17 mouse cellular contexts compared by ENCODE assay signal in the genomic region with DNA sequence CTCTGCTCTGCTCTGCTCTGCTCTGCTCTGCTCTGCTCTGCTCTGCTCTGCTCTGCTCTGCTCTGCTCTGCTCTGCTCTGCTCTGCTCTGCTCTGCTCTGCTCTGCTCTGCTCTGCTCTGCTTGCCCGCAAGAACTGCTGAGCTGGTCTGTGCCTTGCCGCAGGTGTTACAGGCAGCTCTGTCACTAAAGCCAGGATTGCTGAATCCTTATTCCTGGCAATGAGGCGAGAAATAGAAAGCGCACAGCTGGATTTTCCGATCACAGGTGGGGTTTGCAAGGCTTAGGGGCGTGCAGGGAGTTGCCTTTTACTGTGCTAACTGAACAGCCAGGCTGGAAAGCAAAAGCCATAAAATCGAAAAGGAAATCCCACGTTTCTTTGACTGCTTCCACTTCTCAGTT. TPM values are rescaled to one million over a fixed set of nuclear protein-coding genes. Genes with fewer than 3 reads are reported as not detected.
DNase-seq lines count a peak whose midpoint lies in the region; ATAC-seq and TF ChIP-seq lines count a peak whose summit lies in the region.
"Had no signal": no experiment of that assay in that cellular context is flagged by ENCODE, and none has a peak within 500 bp of the region (broad histone marks: within the 10 kb centered on the region; RNA-seq: fewer than 3 reads in every experiment).

No protein-coding gene starts in this region.

- no peak overlapping the region for H3K27ac ChIP-seq in forebrain, embryonic 14.5 days (ENCODE audit: low read depth, low read length)
- H3K27ac ChIP-seq in forebrain, embryonic 10.5 days = no peak overlapping the region
- no peak overlapping the region for H3K27ac ChIP-seq in intestine, embryonic 15.5 days
- H3K27ac ChIP-seq in midbrain, postnatal 0 days (ENCODE audit: low read depth, low read length) = no peak overlapping the region
- no peak overlapping the region for H3K27ac ChIP-seq in liver, postnatal 0 days (ENCODE audit: low read depth)
- H3K27ac ChIP-seq: heart, adult 2 months; lung, embryonic 15.5 days had no signal

- H3K36me3 ChIP-seq in forebrain, embryonic 14.5 days (ENCODE audit: control insufficient read depth, insufficient read depth, low read length) = no peaks in the 10 kb centered on the region
- no peaks in the 10 kb centered on the region for H3K36me3 ChIP-seq in forebrain, embryonic 10.5 days (replicated peaks)
- no peaks in the 10 kb centered on the region for H3K36me3 ChIP-seq in intestine, embryonic 15.5 days
- no peaks in the 10 kb centered on the region for H3K36me3 ChIP-seq in midbrain, postnatal 0 days (ENCODE audit: insufficient read depth, low read length)
- no peaks in the 10 kb centered on the region for H3K36me3 ChIP-seq in liver, postnatal 0 days (replicated peaks; ENCODE audit: insufficient read depth, low read length)
- H3K36me3 ChIP-seq: lung, embryonic 15.5 days had no signal

- DNase-seq in forebrain, embryonic 14.5 days (ENCODE audit: low spot score) = peak; percentile 36
- DNase-seq in forebrain, embryonic 10.5 days (ENCODE audit: extremely low spot score, low spot score) = no peak
- DNase-seq in kidney, postnatal 36 days = peak; percentile 5 to 9
- DNase-seq in kidney, postnatal 14 days = no peak
- DNase-seq in midbrain, postnatal 0 days (ENCODE audit: low spot score) = peak; percentile 39
- no peak for DNase-seq in liver, postnatal 0 days
- DNase-seq in gastrocnemius, postnatal 25 days = no peak
- DNase-seq: cerebellum, adult 9-10 months; heart, adult 2 months; heart, postnatal 14 days; kidney, adult 9 months; left cerebral cortex, postnatal 4 days; right cerebral cortex, postnatal 14 days; thymus, postnatal 14 days had no signal

- no peak for TF ChIP-seq EP300 in liver, postnatal 0 days (IDR thresholded peaks at IDR 0.05; ENCODE audit: low read depth)

- H3K4me1 ChIP-seq in forebrain, embryonic 14.5 days (ENCODE audit: control insufficient read depth, insufficient read depth, low read length) = no peaks in the 10 kb centered on the region
- H3K4me1 ChIP-seq in forebrain, embryonic 10.5 days = no peaks in the 10 kb centered on the region
- no peaks in the 10 kb centered on the region for H3K4me1 ChIP-seq in intestine, embryonic 15.5 days (replicated peaks)
- H3K4me1 ChIP-seq in midbrain, postnatal 0 days (ENCODE audit: insufficient read depth, low read length) = no peaks in the 10 kb centered on the region
- no peaks in the 10 kb centered on the region for H3K4me1 ChIP-seq in liver, postnatal 0 days (ENCODE audit: insufficient read depth)
- H3K4me1 ChIP-seq: lung, embryonic 15.5 days had no signal

- no peak for ATAC-seq in forebrain, embryonic 14.5 days
- peak; percentile 25; the same call in 1 of the 2 replicates for ATAC-seq in intestine, embryonic 15.5 days
- ATAC-seq in midbrain, postnatal 0 days (ENCODE audit: low FRiP score) = no peak
- no peak for ATAC-seq in liver, postnatal 0 days
- ATAC-seq: forebrain, embryonic 16.5 days had no signal

- H3K9ac ChIP-seq in forebrain, embryonic 14.5 days (ENCODE audit: low read length) = no peak overlapping the region
- no peak overlapping the region for H3K9ac ChIP-seq in intestine, embryonic 15.5 days
- H3K9ac ChIP-seq in midbrain, postnatal 0 days (replicated peaks; ENCODE audit: low read length, poor library complexity, severe bottlenecking) = no peak overlapping the region
- no peak overlapping the region for H3K9ac ChIP-seq in liver, postnatal 0 days (replicated peaks)
- H3K9ac ChIP-seq: lung, embryonic 15.5 days had no signal

- no peaks in the 10 kb centered on the region for H3K9me3 ChIP-seq in forebrain, embryonic 14.5 days (replicated peaks; ENCODE audit: control insufficient read depth, low read length)
- no peaks in the 10 kb centered on the region for H3K9me3 ChIP-seq in forebrain, embryonic 10.5 days
- 0 out of 2 replicates have a peak, but pooled peaks cover 2% of the 10 kb centered on the region for H3K9me3 ChIP-seq in intestine, embryonic 15.5 days
- no peaks in the 10 kb centered on the region for H3K9me3 ChIP-seq in midbrain, postnatal 0 days (ENCODE audit: low read length)
- no peaks in the 10 kb centered on the region for H3K9me3 ChIP-seq in liver, postnatal 0 days (ENCODE audit: low read length)
- H3K9me3 ChIP-seq: lung, embryonic 15.5 days had no signal

- TF ChIP-seq CTCF in midbrain, postnatal 0 days (IDR thresholded peaks at IDR 0.05) = no peak
- no peak for TF ChIP-seq CTCF in liver, postnatal 0 days (IDR thresholded peaks at IDR 0.05; ENCODE audit: low read depth)

- H3K4me3 ChIP-seq in forebrain, embryonic 14.5 days (ENCODE audit: low read depth, low read length) = no peak overlapping the region
- H3K4me3 ChIP-seq in forebrain, embryonic 10.5 days = no peak overlapping the region
- H3K4me3 ChIP-seq in intestine, embryonic 15.5 days (replicated peaks) = no peak overlapping the region
- H3K4me3 ChIP-seq in midbrain, postnatal 0 days (ENCODE audit: low read depth, low read length) = no peak overlapping the region
- no peak overlapping the region for H3K4me3 ChIP-seq in liver, postnatal 0 days (ENCODE audit: low read depth, low read length)
- H3K4me3 ChIP-seq: heart, adult 2 months; lung, embryonic 15.5 days had no signal

- no peak overlapping the region for H3K4me2 ChIP-seq in forebrain, embryonic 14.5 days (ENCODE audit: low read length)
- H3K4me2 ChIP-seq in intestine, embryonic 15.5 days (replicated peaks) = peak overlapping the region; percentile 39
- 0 out of 2 replicates have a peak overlapping the region, but pooled peaks have one; percentile 3 for H3K4me2 ChIP-seq in midbrain, postnatal 0 days (ENCODE audit: low read depth, low read length, poor library complexity, severe bottlenecking)
- H3K4me2 ChIP-seq in liver, postnatal 0 days (ENCODE audit: low read depth, low read length) = no peak overlapping the region
- H3K4me2 ChIP-seq: lung, embryonic 15.5 days had no signal

- WGBS in forebrain, embryonic 14.5 days = 48% methylated on average over 8 of the region's 8 CpGs
- 65% methylated on average over 8 of the region's 8 CpGs for WGBS in forebrain, embryonic 10.5 days
- WGBS in intestine, embryonic 15.5 days = 37% methylated on average over 8 of the region's 8 CpGs
- 37% methylated on average over 8 of the region's 8 CpGs for WGBS in midbrain, postnatal 0 days
- WGBS in liver, postnatal 0 days (ENCODE audit: insufficient replicate concordance) = 52% methylated on average over 8 of the region's 8 CpGs

- H3K27me3 ChIP-seq in forebrain, embryonic 14.5 days (replicated peaks; ENCODE audit: control insufficient read depth, insufficient read depth, low read length) = no peaks in the 10 kb centered on the region
- H3K27me3 ChIP-seq in forebrain, embryonic 10.5 days (ENCODE audit: poor library complexity, severe bottlenecking) = no peaks in the 10 kb centered on the region
- H3K27me3 ChIP-seq in intestine, embryonic 15.5 days (replicated peaks) = no peaks in the 10 kb centered on the region
- no peaks in the 10 kb centered on the region for H3K27me3 ChIP-seq in midbrain, postnatal 0 days (ENCODE audit: insufficient read depth, low read length)
- H3K27me3 ChIP-seq in liver, postnatal 0 days (ENCODE audit: insufficient read depth, low read length) = no peaks in the 10 kb centered on the region
- H3K27me3 ChIP-seq: lung, embryonic 15.5 days had no signal

RNA-seq across cellular contexts. Expression of gene Dap, which starts 47.5 kb away (rescaled TPM):
- 21.1 and 22.7 TPM in 2 replicates for polyA plus RNA-seq in forebrain, embryonic 14.5 days (2014; fragmentation: Nextera tagmentation; extraction: Ambion mirVana)
- 29.0 and 31.9 TPM in 2 replicates for polyA plus RNA-seq in forebrain, embryonic 10.5 days (2016; fragmentation: Nextera tagmentation; extraction: Ambion mirVana)
- polyA plus RNA-seq in intestine, embryonic 15.5 days (2015; fragmentation: Nextera tagmentation; extraction: Ambion mirVana) = 89.0 and 93.3 TPM in 2 replicates
- total RNA-seq in midbrain, postnatal 0 days (2014; rRNA removed) = 14.8 and 22.1 TPM in 2 replicates
- 26.1 and 28.2 TPM in 2 replicates for polyA plus RNA-seq in midbrain, postnatal 0 days (2015; fragmentation: Nextera tagmentation; extraction: Ambion mirVana)
- polyA plus RNA-seq in liver, postnatal 0 days (2015; fragmentation: Nextera tagmentation; extraction: Ambion mirVana) = 75.9 and 77.8 TPM in 2 replicates
- total RNA-seq in gastrocnemius, postnatal 25 days (2021) = 10 to 100 TPM; 11.1 to 18.9 TPM

Comparison
In these comparisons a context has a peak if more than half of its experiments do, and no peak if none do; other contexts are left out.
1. DNase-seq: peak in forebrain, embryonic 14.5 days (single experiment), kidney, postnatal 36 days (2 of 2) and midbrain, postnatal 0 days (single experiment); none in forebrain, embryonic 10.5 days (single experiment), kidney, postnatal 14 days (single experiment), liver, postnatal 0 days (single experiment) and gastrocnemius, postnatal 25 days (single experiment).
2. H3K4me2 ChIP-seq: peak in intestine, embryonic 15.5 days (single experiment) and midbrain, postnatal 0 days (single experiment); none in forebrain, embryonic 14.5 days (single experiment) and liver, postnatal 0 days (single experiment).